Mouse (Mus musculus) intestine, postnatal 0 days (tissue): ENCODE data around the gene Ccdc6. TPM values are rescaled to one million over a fixed set of nuclear protein-coding genes. Genes with fewer than 3 reads are reported as not detected.

ENCODE experiments used
- ATAC-seq: fragments of 200-750 bp; cut with Nextera tagmentation; 2 replicates; pipeline ENCODE4 v1.8.0; 2017; ENCODE audit warnings: mild to moderate bottlenecking, moderate TSS enrichment, moderate library complexity
- H3K27ac ChIP-seq: fragments of 300-500 bp; sonication (generic); 2 replicates; pipeline ENCODE4 v1.5.1; 2014; ENCODE audit warnings: mild to moderate bottlenecking, low read depth, low read length, moderate library complexity
- H3K27me3 ChIP-seq: fragments of 300-500 bp; sonication (generic); replicated peaks from 2 replicates; pipeline ENCODE4 v1.6.1; 2014; ENCODE audit warnings: low read length, mixed read lengths; ENCODE audit not compliant: control insufficient read depth, insufficient read depth
- H3K36me3 ChIP-seq: fragments of 300-500 bp; sonication (generic); 2 replicates; pipeline ENCODE4 v1.6.1; 2014; ENCODE audit warnings: mild to moderate bottlenecking, moderate library complexity; ENCODE audit not compliant: control insufficient read depth, insufficient read depth
- H3K4me1 ChIP-seq: fragments of 300-500 bp; sonication (generic); replicated peaks from 2 replicates; pipeline ENCODE4 v1.6.1; 2014; ENCODE audit warnings: antibody characterized with exemption, low read length, mixed read lengths; ENCODE audit not compliant: control insufficient read depth, insufficient read depth
- H3K4me2 ChIP-seq: fragments of 300-500 bp; sonication (generic); replicated peaks from 2 replicates; pipeline ENCODE4 v1.6.1; 2014; ENCODE audit warnings: low read depth, mild to moderate bottlenecking, moderate library complexity
- H3K4me3 ChIP-seq: fragments of 300-500 bp; sonication (generic); 2 replicates; pipeline ENCODE4 v1.5.1; 2014; ENCODE audit warnings: low read depth, low read length
- H3K9ac ChIP-seq: fragments of 300-500 bp; sonication (generic); 2 replicates; pipeline ENCODE4 v1.6.1; 2014; ENCODE audit warnings: mild to moderate bottlenecking, low read depth, low read length
- H3K9me3 ChIP-seq: fragments of 300-500 bp; sonication (generic); 2 replicates; pipeline ENCODE4 v1.6.1; 2016; ENCODE audit warnings: mixed run types; ENCODE audit not compliant: control insufficient read depth
- CTCF ChIP-seq: sonication (generic); IDR thresholded peaks from 2 replicates; pipeline ENCODE4 v1.5.1; 2016; ENCODE audit warnings: low read depth, mild to moderate bottlenecking, control low read depth, antibody characterized with exemption, moderate library complexity
- WGBS: fragments of 180-500 bp; shearing (Covaris S2); extraction: QIAGEN DNeasy Blood & Tissue Kit; methylation state at CpG from one replicate; pipeline ENCODE4 v1.1.7; 2014; 5-methylcytosine and 5-hydroxymethylcytosine counted together
- polyA plus RNA-seq: library from polyadenylated mRNA; unstranded; fragments of >200 nt; fragmentation: Nextera tagmentation; extraction: Ambion mirVana; gene quantifications from 2 replicates; pipeline ENCODE4 v1.2.1, GENCODE M21; 2015

The Ccdc6 gene
- polyA plus RNA-seq, 1 experiment from 2014 or later: 8.7 TPM

- no peak overlapping the region for H3K9ac ChIP-seq
- H3K4me2 ChIP-seq: no peak overlapping the region
- no peaks in the 10 kb centered on the region for H3K27me3 ChIP-seq
- ATAC-seq: no peak
- H3K9me3 ChIP-seq: no peaks in the 10 kb centered on the region
- H3K36me3 ChIP-seq: peaks cover 57% of the 10 kb centered on the region
- WGBS: 50% methylated on average over 3 of the region's 3 CpGs
- H3K4me1 ChIP-seq: no peaks in the 10 kb centered on the region
- H3K27ac ChIP-seq: no peak overlapping the region
- peak; percentile 88 for TF ChIP-seq CTCF
- H3K4me3 ChIP-seq: no peak overlapping the region
These were observed 76.4 kb downstream of the Ccdc6 start for GRCm38 (mm10) chr10:70173314-70173713.

- 69% methylated on average over 16 of the region's 16 CpGs for WGBS
- peaks cover 54% of the 10 kb centered on the region for H3K36me3 ChIP-seq
- ATAC-seq: no peak
- H3K27me3 ChIP-seq: no peaks in the 10 kb centered on the region
- no peaks in the 10 kb centered on the region for H3K4me1 ChIP-seq
- no peak overlapping the region for H3K4me2 ChIP-seq
- H3K9ac ChIP-seq: no peak overlapping the region
- H3K27ac ChIP-seq: no peak overlapping the region
- no peak overlapping the region for H3K4me3 ChIP-seq
- no peak for TF ChIP-seq CTCF
- H3K9me3 ChIP-seq: no peaks in the 10 kb centered on the region
These were observed 77.7 kb downstream of the Ccdc6 start for GRCm38 (mm10) chr10:70174494-70175190.

GRCm38 (mm10) chr10:70180727-70181126 lies 83.8 kb downstream of the Ccdc6 start:
- H3K27ac ChIP-seq: no peak overlapping the region
- no peak for TF ChIP-seq CTCF
- H3K9ac ChIP-seq: no peak overlapping the region
- H3K4me3 ChIP-seq: no peak overlapping the region
- peaks cover 36% of the 10 kb centered on the region for H3K36me3 ChIP-seq
- WGBS: 87% methylated on average over 9 of the region's 9 CpGs
- H3K9me3 ChIP-seq: no peaks in the 10 kb centered on the region
- H3K27me3 ChIP-seq: no peaks in the 10 kb centered on the region
- H3K4me2 ChIP-seq: no peak overlapping the region
- ATAC-seq: no peak
- H3K4me1 ChIP-seq: no peaks in the 10 kb centered on the region

GRCm38 (mm10) chr10:70181279-70181972 lies 84.5 kb downstream of the Ccdc6 start:
- Histone ChIP-seq H3K4me1 (no peaks in the 10 kb centered on the region), H3K4me2 (no peak overlapping the region), H3K27ac (no peak overlapping the region), H3K4me3 (no peak overlapping the region), H3K27me3 (no peaks in the 10 kb centered on the region), H3K9ac (no peak overlapping the region), H3K9me3 (no peaks in the 10 kb centered on the region), H3K36me3 (peaks cover 35% of the 10 kb centered on the region)
- peak; percentile 45; the same call in 1 of the 2 replicates for ATAC-seq
- no peak for TF ChIP-seq CTCF
- WGBS: 70% methylated on average over 11 of the region's 11 CpGs

- H3K4me1 ChIP-seq: no peaks in the 10 kb centered on the region
- no peak for ATAC-seq
- H3K9me3 ChIP-seq: no peaks in the 10 kb centered on the region
- no peak overlapping the region for H3K4me2 ChIP-seq
- no peak overlapping the region for H3K27ac ChIP-seq
- peaks cover 34% of the 10 kb centered on the region for H3K36me3 ChIP-seq
- WGBS: 74% methylated on average over 15 of the region's 15 CpGs
- H3K9ac ChIP-seq: no peak overlapping the region
- no peak for TF ChIP-seq CTCF
- H3K27me3 ChIP-seq: no peaks in the 10 kb centered on the region
- no peak overlapping the region for H3K4me3 ChIP-seq
These were observed 86.5 kb downstream of the Ccdc6 start for GRCm38 (mm10) chr10:70183210-70184080.

- TF ChIP-seq CTCF: peak; percentile 72
- Histone ChIP-seq H3K4me1 (no peaks in the 10 kb centered on the region), H3K27ac (no peak overlapping the region), H3K4me3 (no peak overlapping the region), H3K27me3 (no peaks in the 10 kb centered on the region), H3K9me3 (no peaks in the 10 kb centered on the region), H3K9ac (no peak overlapping the region), H3K4me2 (no peak overlapping the region), H3K36me3 (peaks cover 39% of the 10 kb centered on the region)
- peak; percentile 34; the same call in 1 of the 2 replicates for ATAC-seq
- 68% methylated on average over 9 of the region's 9 CpGs for WGBS
These were observed 89.2 kb downstream of the Ccdc6 start for GRCm38 (mm10) chr10:70186136-70186535.
